Mouse (Mus musculus): ENCODE measurements around the gene Rcan3. TPM values are rescaled to one million over a fixed set of nuclear protein-coding genes. Genes with fewer than 3 reads are reported as not detected.

Rcan3 gene
- polyA plus RNA-seq, 1 experiment: 21.5 TPM

DNA sequence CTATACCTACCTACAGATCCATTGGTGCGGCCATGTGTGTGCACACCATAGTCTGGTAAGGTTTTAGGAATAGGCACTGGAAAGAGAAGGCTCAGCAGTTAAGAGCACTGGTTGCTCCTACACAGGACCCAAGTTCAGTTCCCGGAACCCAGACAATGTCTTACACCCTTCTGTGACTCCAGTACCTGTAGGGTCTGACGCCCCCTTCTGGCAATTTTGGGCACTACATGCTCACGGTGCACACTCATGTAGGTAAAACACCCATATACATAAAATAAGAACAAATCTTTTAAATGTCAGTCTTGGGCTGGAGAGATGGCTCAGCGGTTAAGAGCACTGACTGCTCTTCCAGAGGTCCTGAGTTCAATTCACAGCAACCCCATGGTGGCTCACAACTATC, 60.4 kb downstream of the Rcan3 start:
- Histone ChIP-seq H3K27ac (ENCODE audit: insufficient read depth, low read length) (no peak overlapping the region), H3K4me3 (ENCODE audit: insufficient read depth, low read length) (no peak overlapping the region), H3K4me1 (ENCODE audit: control insufficient read depth, insufficient read depth, low read length) (no peaks in the 10 kb centered on the region)
- TF ChIP-seq POLR2A (IDR thresholded peaks at IDR 0.05; ENCODE audit: extremely low read depth, insufficient read depth, low read length) (no peak), CTCF (IDR thresholded peaks at IDR 0.05; ENCODE audit: extremely low read depth, insufficient read depth, low read length) (0 out of 2 replicates have a peak, but pooled peaks have one; percentile 4)

GRCm38 (mm10) chr4:135370372-135370771, 63.3 kb downstream of the Rcan3 start:
- Histone ChIP-seq H3K4me3 (ENCODE audit: insufficient read depth, low read length) (no peak overlapping the region), H3K27ac (ENCODE audit: insufficient read depth, low read length) (no peak overlapping the region), H3K4me1 (ENCODE audit: control insufficient read depth, insufficient read depth, low read length) (no peaks in the 10 kb centered on the region)
- no peak for TF ChIP-seq POLR2A (IDR thresholded peaks at IDR 0.05; ENCODE audit: extremely low read depth, insufficient read depth, low read length)
- TF ChIP-seq CTCF (IDR thresholded peaks at IDR 0.05; ENCODE audit: extremely low read depth, insufficient read depth, low read length): no peak

- Histone ChIP-seq H3K4me1 (ENCODE audit: control insufficient read depth, insufficient read depth, low read length) (no peaks in the 10 kb centered on the region), H3K27ac (ENCODE audit: insufficient read depth, low read length) (0 out of 2 replicates have a peak overlapping the region, but pooled peaks have one; percentile 49), H3K4me3 (ENCODE audit: insufficient read depth, low read length) (no peak overlapping the region)
- TF ChIP-seq POLR2A (IDR thresholded peaks at IDR 0.05; ENCODE audit: extremely low read depth, insufficient read depth, low read length): no peak
- TF ChIP-seq CTCF (IDR thresholded peaks at IDR 0.05; ENCODE audit: extremely low read depth, insufficient read depth, low read length): no peak
These were observed 70.8 kb downstream of the Rcan3 start for GRCm38 (mm10) chr4:135362828-135363227.

Other genes starting within 250 kb of the Rcan3 start
- gene Clic4, start 161.0 kb downstream of the Rcan3 start, polyA plus RNA-seq (2012; rRNA removed): 54.0 and 65.8 TPM in 2 replicates
- gene Srrm1, start 80.5 kb downstream of the Rcan3 start, polyA plus RNA-seq (2012; rRNA removed): 115 and 131 TPM in 2 replicates
- 0.96 and 1.3 TPM in 2 replicates for gene Ncmap, start 35.6 kb downstream of the Rcan3 start, polyA plus RNA-seq (2012; rRNA removed)
- gene Stpg1, start 60.9 kb upstream of the Rcan3 start, polyA plus RNA-seq (2012; rRNA removed): 0.85 and 0.96 TPM in 2 replicates
- gene Nipal3, start 61.2 kb upstream of the Rcan3 start, polyA plus RNA-seq (2012; rRNA removed): 45.9 and 48.3 TPM in 2 replicates
- gene Grhl3, start 139.8 kb upstream of the Rcan3 start, polyA plus RNA-seq (2012; rRNA removed): 0.72 and 0.77 TPM in 2 replicates

Data from cortical plate, adult 2 months (tissue).